Mouse (Mus musculus): Measurements from ENCODE around the gene Kcnmb2. TPM values are rescaled to one million over a fixed set of nuclear protein-coding genes. Genes with fewer than 3 reads are reported as not detected.

The Kcnmb2 gene
- polyA plus RNA-seq, 1 experiment = not detected

DNA sequence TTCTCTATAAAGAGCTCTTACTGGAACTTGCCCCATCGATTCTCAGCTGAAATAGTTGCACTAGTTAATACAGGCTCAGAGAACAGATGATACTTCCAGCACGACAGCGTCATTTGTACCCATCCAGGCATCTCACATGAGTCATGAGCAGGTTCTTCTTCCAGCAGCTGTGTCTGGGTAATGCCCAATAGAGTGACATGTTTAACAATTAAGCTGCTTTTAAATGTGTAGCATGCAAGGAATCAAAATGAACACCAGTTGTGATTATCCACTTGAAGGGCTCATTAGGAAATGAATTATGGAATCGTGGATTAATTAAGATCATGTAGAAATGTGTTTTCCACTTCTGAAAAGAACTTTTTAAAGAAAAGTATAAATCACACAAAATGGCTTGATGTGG is 245.4 kb downstream of the Kcnmb2 start:
- WGBS = 75% methylated on average over 4 of the region's 4 CpGs
- Histone ChIP-seq H3K4me1 (ENCODE audit: control insufficient read depth, insufficient read depth, low read length) (peaks cover 18% of the 10 kb centered on the region), H3K4me3 (ENCODE audit: insufficient read depth, low read depth, low read length) (no peak overlapping the region), H3K27ac (ENCODE audit: insufficient read depth, low read depth, low read length) (no peak overlapping the region)
- TF ChIP-seq POLR2A (IDR thresholded peaks at IDR 0.05; ENCODE audit: insufficient read depth, low read depth, low read length) = no peak
- TF ChIP-seq CTCF (IDR thresholded peaks at IDR 0.05; ENCODE audit: insufficient read depth, low read depth, low read length) = no peak

- WGBS = 27% methylated on average over 14 of the region's 14 CpGs
- Histone ChIP-seq H3K4me3 (ENCODE audit: insufficient read depth, low read depth, low read length) (no peak overlapping the region), H3K4me1 (ENCODE audit: control insufficient read depth, insufficient read depth, low read length) (peaks cover 12% of the 10 kb centered on the region), H3K27ac (ENCODE audit: insufficient read depth, low read depth, low read length) (peak overlapping the region; percentile 9)
- TF ChIP-seq POLR2A (IDR thresholded peaks at IDR 0.05; ENCODE audit: insufficient read depth, low read depth, low read length) (no peak), CTCF (IDR thresholded peaks at IDR 0.05; ENCODE audit: insufficient read depth, low read depth, low read length) (no peak)
Observed at GRCm38 (mm10) chr3:32149851-32150570, 247.7 kb downstream of the Kcnmb2 start.

GRCm38 (mm10) chr3:32180519-32180918 is 278.2 kb downstream of the Kcnmb2 start:
- peaks cover 15% of the 10 kb centered on the region for H3K4me1 ChIP-seq (ENCODE audit: control insufficient read depth, insufficient read depth, low read length)
- H3K4me3 ChIP-seq (ENCODE audit: insufficient read depth, low read depth, low read length) = no peak overlapping the region
- TF ChIP-seq CTCF (IDR thresholded peaks at IDR 0.05; ENCODE audit: insufficient read depth, low read depth, low read length) = no peak
- no peak for TF ChIP-seq POLR2A (IDR thresholded peaks at IDR 0.05; ENCODE audit: insufficient read depth, low read depth, low read length)
- WGBS = 27% methylated on average over 6 of the region's 6 CpGs
- no peak overlapping the region for H3K27ac ChIP-seq (ENCODE audit: insufficient read depth, low read depth, low read length)

DNA sequence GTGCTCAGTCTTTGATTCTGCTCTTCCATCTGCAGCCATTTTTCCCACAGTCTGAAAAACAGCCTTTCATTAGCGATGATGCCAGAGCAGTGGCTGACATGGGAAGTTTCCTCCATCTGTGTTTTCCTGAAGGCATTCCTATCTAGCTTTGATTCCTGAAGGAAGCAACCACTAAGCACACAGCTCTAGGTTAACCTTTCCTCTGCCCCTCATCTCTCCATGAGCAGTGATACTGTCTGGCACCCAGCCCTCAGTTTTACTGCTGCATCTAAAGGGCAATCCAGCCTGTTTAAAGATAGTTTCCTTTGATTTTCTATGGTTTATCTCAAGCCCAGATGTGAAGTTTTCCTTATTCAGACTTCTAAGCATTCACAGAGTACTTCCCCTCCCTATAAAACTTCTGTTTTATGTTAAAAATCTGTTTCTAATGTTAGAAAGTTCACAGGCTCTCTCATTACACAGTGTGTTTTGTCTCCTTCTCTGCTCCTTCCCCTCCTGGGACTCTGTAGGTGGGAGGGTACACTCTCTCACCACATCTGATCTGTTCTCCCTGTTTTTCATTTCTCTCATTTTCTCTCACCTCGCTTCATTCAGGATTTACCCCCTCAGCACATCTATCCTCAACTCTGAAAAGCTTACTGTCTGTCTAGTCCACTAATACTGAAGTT is 283.7 kb downstream of the Kcnmb2 start:
- H3K27ac ChIP-seq (ENCODE audit: insufficient read depth, low read depth, low read length) = no peak overlapping the region
- 67% methylated on average over 2 of the region's 2 CpGs for WGBS
- TF ChIP-seq CTCF (IDR thresholded peaks at IDR 0.05; ENCODE audit: insufficient read depth, low read depth, low read length) = no peak
- no peak for TF ChIP-seq POLR2A (IDR thresholded peaks at IDR 0.05; ENCODE audit: insufficient read depth, low read depth, low read length)
- H3K4me1 ChIP-seq (ENCODE audit: control insufficient read depth, insufficient read depth, low read length) = peaks cover 7% of the 10 kb centered on the region
- H3K4me3 ChIP-seq (ENCODE audit: insufficient read depth, low read depth, low read length) = no peak overlapping the region

- Histone ChIP-seq H3K4me3 (ENCODE audit: insufficient read depth, low read depth, low read length) (no peak overlapping the region), H3K4me1 (ENCODE audit: control insufficient read depth, insufficient read depth, low read length) (no peaks in the 10 kb centered on the region), H3K27ac (ENCODE audit: insufficient read depth, low read depth, low read length) (no peak overlapping the region)
- WGBS = 36% methylated on average over 5 of the region's 5 CpGs
- TF ChIP-seq POLR2A (IDR thresholded peaks at IDR 0.05; ENCODE audit: insufficient read depth, low read depth, low read length) = no peak
- TF ChIP-seq CTCF (IDR thresholded peaks at IDR 0.05; ENCODE audit: insufficient read depth, low read depth, low read length) = peak; percentile 43; the same call in 1 of the 2 replicates
Observed at GRCm38 (mm10) chr3:32188521-32188920, 286.2 kb downstream of the Kcnmb2 start.

GRCm38 (mm10) chr3:32188955-32189354 is 286.6 kb downstream of the Kcnmb2 start:
- no peaks in the 10 kb centered on the region for H3K4me1 ChIP-seq (ENCODE audit: control insufficient read depth, insufficient read depth, low read length)
- TF ChIP-seq CTCF (IDR thresholded peaks at IDR 0.05; ENCODE audit: insufficient read depth, low read depth, low read length) = no peak
- WGBS = 97% methylated on average over 2 of the region's 2 CpGs
- no peak overlapping the region for H3K4me3 ChIP-seq (ENCODE audit: insufficient read depth, low read depth, low read length)
- no peak overlapping the region for H3K27ac ChIP-seq (ENCODE audit: insufficient read depth, low read depth, low read length)

DNA sequence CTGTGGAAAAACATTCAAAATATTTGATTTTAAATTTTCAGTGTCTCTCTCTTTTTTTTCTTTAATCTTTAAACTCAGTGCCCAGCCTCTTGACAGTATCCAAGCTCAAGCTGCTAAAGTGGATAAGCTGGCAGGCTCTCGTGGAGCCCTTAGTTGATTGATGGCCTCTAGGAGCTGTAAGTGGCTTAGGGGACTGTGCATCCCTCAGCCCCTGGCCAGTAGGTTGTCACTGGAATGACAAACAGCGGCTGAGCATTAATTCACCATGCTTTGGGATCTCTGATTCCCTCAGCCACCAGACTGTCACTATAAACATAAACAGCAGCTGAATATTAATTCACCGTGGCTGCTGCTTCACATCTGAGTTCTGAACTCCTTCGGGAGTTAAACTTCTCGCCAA is 287.6 kb downstream of the Kcnmb2 start:
- no peak overlapping the region for H3K4me3 ChIP-seq (ENCODE audit: insufficient read depth, low read depth, low read length)
- no peaks in the 10 kb centered on the region for H3K4me1 ChIP-seq (ENCODE audit: control insufficient read depth, insufficient read depth, low read length)
- TF ChIP-seq CTCF (IDR thresholded peaks at IDR 0.05; ENCODE audit: insufficient read depth, low read depth, low read length) = no peak
- H3K27ac ChIP-seq (ENCODE audit: insufficient read depth, low read depth, low read length) = no peak overlapping the region
- 76% methylated on average over 5 of the region's 5 CpGs for WGBS

- WGBS = 57% methylated on average over 5 of the region's 5 CpGs
- no peak overlapping the region for H3K4me3 ChIP-seq (ENCODE audit: insufficient read depth, low read depth, low read length)
Observed at GRCm38 (mm10) chr3:32194014-32194413, 291.7 kb downstream of the Kcnmb2 start.

DNA sequence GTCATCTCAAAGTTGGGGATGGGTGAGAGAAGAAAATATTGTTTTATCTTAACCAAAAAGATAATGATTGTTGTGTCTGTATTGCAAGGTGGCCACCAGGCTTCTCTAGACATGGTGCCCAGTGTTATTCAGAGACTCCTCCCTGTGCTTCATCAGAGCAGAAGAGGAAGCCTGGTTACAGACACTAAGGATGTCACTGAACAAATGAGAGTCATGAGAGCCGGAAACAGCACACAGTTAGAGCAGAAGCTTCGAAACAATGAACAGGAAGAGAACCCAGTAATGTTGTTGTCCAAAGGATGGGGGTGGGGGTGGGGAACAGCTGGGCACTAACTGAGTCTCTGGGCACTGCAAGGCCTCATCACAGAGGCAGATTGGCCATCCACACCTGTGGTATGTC is 324.4 kb downstream of the Kcnmb2 start:
- H3K27ac ChIP-seq (ENCODE audit: insufficient read depth, low read depth, low read length) = no peak overlapping the region
- H3K4me3 ChIP-seq (ENCODE audit: insufficient read depth, low read depth, low read length) = no peak overlapping the region
- TF ChIP-seq CTCF (IDR thresholded peaks at IDR 0.05; ENCODE audit: insufficient read depth, low read depth, low read length) (no peak), POLR2A (IDR thresholded peaks at IDR 0.05; ENCODE audit: insufficient read depth, low read depth, low read length) (no peak)
- WGBS = 85% methylated on average over 2 of the region's 2 CpGs
- H3K4me1 ChIP-seq (ENCODE audit: control insufficient read depth, insufficient read depth, low read length) = no peaks in the 10 kb centered on the region

More at GRCm38 (mm10) chr3:32194014-32194413, 291.7 kb downstream of the Kcnmb2 start:
- H3K27ac ChIP-seq (ENCODE audit: insufficient read depth, low read depth, low read length) = no peak overlapping the region
- H3K4me1 ChIP-seq (ENCODE audit: control insufficient read depth, insufficient read depth, low read length) = no peaks in the 10 kb centered on the region
- TF ChIP-seq POLR2A (IDR thresholded peaks at IDR 0.05; ENCODE audit: insufficient read depth, low read depth, low read length) (no peak), CTCF (IDR thresholded peaks at IDR 0.05; ENCODE audit: insufficient read depth, low read depth, low read length) (no peak)
